Mouse (Mus musculus) CH12.LX (cell line): ENCODE results near the gene Espn. TPM values are rescaled to one million over a fixed set of nuclear protein-coding genes. Genes with fewer than 3 reads are reported as not detected.

Experiments used
- DNase-seq: peaks from one replicate; pipeline ENCODE4 v3.0.0-alpha.2; 2013; ENCODE audit errors: extremely low read depth
- H3K27ac ChIP-seq: 2 replicates; pipeline ENCODE4 v1.5.1; 2012; ENCODE audit warnings: low read depth, mild to moderate bottlenecking, control low read depth, moderate library complexity; ENCODE audit not compliant: insufficient read depth
- H3K27me3 ChIP-seq: replicated peaks from 2 replicates; pipeline ENCODE3; 2012; ENCODE audit warnings: inconsistent platforms
- H3K36me3 ChIP-seq, 2 experiments: replicated peaks in 1 of 2; 2 replicates each; pipeline versions ENCODE3 to v1.6.1; 2012; ENCODE audit warnings: inconsistent platforms in 1 of 2, low read length in 1 of 2, mild to moderate bottlenecking in 1 of 2, mixed read lengths in 1 of 2, moderate library complexity in 1 of 2; ENCODE audit not compliant: control insufficient read depth in 1 of 2, insufficient read depth in 1 of 2
- H3K4me1 ChIP-seq, 2 experiments: 2 replicates each; pipeline ENCODE4 v1.6.1; 2012; ENCODE audit warnings: inconsistent platforms in 1 of 2, moderate library complexity in 1 of 2; ENCODE audit not compliant: insufficient read depth in 2 of 2, control insufficient read depth in 1 of 2
- H3K4me2 ChIP-seq: 2 replicates; pipeline ENCODE4 v1.6.1; 2012; ENCODE audit warnings: low read depth, mild to moderate bottlenecking, control low read depth; ENCODE audit not compliant: poor library complexity, insufficient read depth, severe bottlenecking
- H3K4me3 ChIP-seq, 3 experiments: fragments of 150-350 bp in 1 of 3; sonication (generic) in 1 of 3; replicated peaks in 1 of 3; 2 replicates each; pipeline versions ENCODE3 to v1.5.1; 2011 to 2012; ENCODE audit warnings: low read depth in 2 of 3, low read length in 2 of 3, mild to moderate bottlenecking in 2 of 3, moderate library complexity in 2 of 3, control low read depth in 1 of 3, improper control_type of control experiment in 1 of 3, inconsistent platforms in 1 of 3, mixed read lengths in 1 of 3; ENCODE audit not compliant: poor library complexity in 1 of 3
- H3K79me2 ChIP-seq: replicated peaks from 2 replicates; pipeline ENCODE4 v1.6.1; 2012; ENCODE audit warnings: mild to moderate bottlenecking, moderate library complexity; ENCODE audit not compliant: control insufficient read depth, poor library complexity, insufficient read depth, severe bottlenecking; ENCODE audit errors: extremely low read depth
- H3K9ac ChIP-seq: 2 replicates; pipeline ENCODE4 v1.6.1; 2012; ENCODE audit warnings: low read depth, mild to moderate bottlenecking, control low read depth, moderate library complexity; ENCODE audit not compliant: insufficient read depth
- H3K9me3 ChIP-seq: replicated peaks from 2 replicates; pipeline ENCODE3; 2012; ENCODE audit warnings: low read length, inconsistent platforms, mixed read lengths
- BHLHE40 ChIP-seq: IDR thresholded peaks from 2 replicates; pipeline ENCODE4 v1.6.1; 2011; ENCODE audit warnings: mild to moderate bottlenecking, low read depth, low read length, improper control_type of control experiment
- CHD1 ChIP-seq: IDR thresholded peaks from 2 replicates; pipeline ENCODE4 v1.6.1; 2012; ENCODE audit warnings: low read depth, low read length, improper control_type of control experiment, inconsistent platforms
- CHD2 ChIP-seq: IDR thresholded peaks from 2 replicates; pipeline ENCODE4 v1.6.1; 2011; ENCODE audit warnings: low read length, improper control_type of control experiment
- E2F4 ChIP-seq: IDR thresholded peaks from 2 replicates; pipeline ENCODE4 v1.6.1; 2011; ENCODE audit warnings: low read depth, low read length, improper control_type of control experiment; ENCODE audit not compliant: insufficient replicate concordance
- EP300 ChIP-seq: IDR thresholded peaks from 2 replicates; pipeline ENCODE4 v1.6.1; 2011; ENCODE audit warnings: low read length, improper control_type of control experiment
- ETS1 ChIP-seq: conservative IDR thresholded peaks from 2 replicates; pipeline ENCODE4 v1.6.1; 2012; ENCODE audit warnings: low read depth, mild to moderate bottlenecking, inconsistent platforms, low read length, improper control_type of control experiment, moderate library complexity
- GABPA ChIP-seq: IDR thresholded peaks from 2 replicates; pipeline ENCODE4 v1.6.1; 2012; ENCODE audit warnings: low read depth, low read length, improper control_type of control experiment, inconsistent platforms; ENCODE audit not compliant: insufficient replicate concordance
- JUN ChIP-seq: IDR thresholded peaks from 2 replicates; pipeline ENCODE4 v1.6.1; 2011; ENCODE audit warnings: low read depth, mild to moderate bottlenecking, low read length, improper control_type of control experiment, moderate library complexity; ENCODE audit not compliant: insufficient read depth
- KAT2A ChIP-seq: IDR thresholded peaks from 2 replicates; pipeline ENCODE4 v1.6.1; 2012; ENCODE audit warnings: low read length, improper control_type of control experiment, inconsistent platforms; ENCODE audit not compliant: insufficient replicate concordance
- MAX ChIP-seq: IDR thresholded peaks from 2 replicates; pipeline ENCODE4 v1.6.1; 2011; ENCODE audit warnings: low read length, improper control_type of control experiment
- MAZ ChIP-seq: IDR thresholded peaks from 2 replicates; pipeline ENCODE4 v1.6.1; 2012; ENCODE audit warnings: low read depth, mild to moderate bottlenecking, inconsistent platforms, low read length, improper control_type of control experiment, moderate library complexity
- MXI1 ChIP-seq: IDR thresholded peaks from 2 replicates; pipeline ENCODE4 v1.6.1; 2011; ENCODE audit warnings: mild to moderate bottlenecking, low read depth, low read length, improper control_type of control experiment
- PAX5 ChIP-seq: IDR thresholded peaks from 2 replicates; pipeline ENCODE4 v1.6.1; 2012; ENCODE audit warnings: low read length, inconsistent platforms, mixed read lengths
- POLR2A ChIP-seq: IDR thresholded peaks from 2 replicates; pipeline ENCODE4 v1.6.1; 2011; ENCODE audit warnings: low read depth, mild to moderate bottlenecking, improper control_type of control experiment, low read length
- POLR2AphosphoS2 ChIP-seq: IDR thresholded peaks from 2 replicates; pipeline ENCODE4 v1.6.1; 2011; ENCODE audit warnings: low read depth, low read length, improper control_type of control experiment
- RCOR1 ChIP-seq: conservative IDR thresholded peaks from 2 replicates; pipeline ENCODE4 v1.6.1; 2012; ENCODE audit warnings: low read depth, mild to moderate bottlenecking, inconsistent platforms, low read length, improper control_type of control experiment
- SIN3A ChIP-seq: IDR thresholded peaks from 2 replicates; pipeline ENCODE4 v1.6.1; 2012; ENCODE audit warnings: low read length, improper control_type of control experiment, inconsistent platforms
- TBP ChIP-seq: conservative IDR thresholded peaks from 2 replicates; pipeline ENCODE4 v1.6.1; 2011; ENCODE audit warnings: low read depth, low read length, improper control_type of control experiment
- TCF12 ChIP-seq: IDR thresholded peaks from 2 replicates; pipeline ENCODE4 v1.6.1; 2014; ENCODE audit warnings: low read depth, mild to moderate bottlenecking, inconsistent platforms, low read length, improper control_type of control experiment
- USF1 ChIP-seq: IDR thresholded peaks from 2 replicates; pipeline ENCODE4 v1.6.1; 2014; ENCODE audit warnings: low read depth, mild to moderate bottlenecking, inconsistent platforms, low read length, improper control_type of control experiment
- ZKSCAN1 ChIP-seq: IDR thresholded peaks from 2 replicates; pipeline ENCODE4 v1.6.1; 2012; ENCODE audit warnings: low read depth, inconsistent platforms, low read length, improper control_type of control experiment, borderline replicate concordance
- ZMIZ1 ChIP-seq: IDR thresholded peaks from 2 replicates; pipeline ENCODE4 v1.6.1; 2012; ENCODE audit warnings: low read depth, mild to moderate bottlenecking, inconsistent platforms, low read length, improper control_type of control experiment
- ZNF384 ChIP-seq: IDR thresholded peaks from 2 replicates; pipeline ENCODE4 v1.6.1; 2012; ENCODE audit warnings: low read depth, low read length, improper control_type of control experiment, inconsistent platforms
- dilution Hi-C: fragments of 300-500 bp; cut with MboI; formaldehyde crosslinking; loops from 2 replicates; pipeline ENCODE4 v1.14.3; 2020; ENCODE audit warnings: low sequenced_read_pairs; ENCODE audit not compliant: extremely low pct_unique_long_range_greater_than_20kb, extremely low pct_ligation_motif_present
- in situ Hi-C: fragments of 300-500 bp; cut with MboI; formaldehyde crosslinking; loops from 3 replicates; pipeline ENCODE4 v1.14.3; 2019; ENCODE audit warnings: low sequenced_read_pairs, low pct_ligation_motif_present, low pct_unique_long_range_greater_than_20kb, mixed read lengths
- polyA plus RNA-seq: library from polyadenylated mRNA; unstranded; fragments of >175 nt; gene quantifications from 2 replicates; pipeline ENCODE4 v1.2.1, GENCODE M21; 2012; ENCODE audit warnings: low read depth; ENCODE audit not compliant: insufficient read length
- total RNA-seq, 2 experiments: library from RNA; depleted of rRNA; stranded (reverse); fragments of 300-350 nt in 1 of 2; fragments of >200 nt in 1 of 2; gene quantifications; 2 replicates each; pipeline ENCODE4 v1.2.3; 2012 to 2014

Espn gene
- total and polyA plus RNA-seq, 3 experiments, result 0.25 TPM; not detected in 2

DNA sequence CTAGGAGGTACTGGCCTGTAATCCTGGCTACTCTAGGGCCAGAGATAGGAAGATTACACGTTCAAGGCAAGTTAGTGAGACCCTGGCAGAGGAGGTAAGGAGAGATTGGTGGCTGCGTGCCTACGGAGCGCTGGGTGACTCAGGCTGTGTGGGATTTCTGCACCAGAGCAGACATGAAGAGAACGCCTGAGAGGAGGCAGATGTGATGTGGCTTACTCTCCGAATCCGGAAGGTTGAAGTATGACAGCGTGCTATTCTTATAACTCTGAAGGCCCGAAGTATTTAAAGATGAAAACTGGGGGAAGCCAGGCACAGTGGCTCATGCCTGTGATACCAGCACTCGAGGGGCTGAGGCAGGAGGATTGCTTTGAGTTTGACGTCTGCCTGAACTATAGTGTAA lies 51.6 kb downstream of the Espn start:
- in situ Hi-C loops (no loop called here), dilution Hi-C loops (no loop called here)
- Histone ChIP-seq H3K4me2 (no peak overlapping the region), H3K79me2 (no peaks in the 10 kb centered on the region), H3K27ac (no peak overlapping the region), H3K4me3 (no peak overlapping the region), H3K27me3 (peaks cover 73% of the 10 kb centered on the region), H3K36me3 (no peaks in the 10 kb centered on the region), H3K9ac (no peak overlapping the region), H3K9me3 (no peaks in the 10 kb centered on the region), H3K4me1 (peaks cover 0 to 6% of the 10 kb centered on the region in 2 experiments; a peak in 1 of 4 replicates)
- TF ChIP-seq POLR2A, result no peak
- no peak for TF ChIP-seq E2F4
- no peak for TF ChIP-seq MAX
- TF ChIP-seq USF1, result no peak
- no peak for TF ChIP-seq ZKSCAN1
- no peak for TF ChIP-seq ZMIZ1
- no peak for TF ChIP-seq TCF12
- no peak for TF ChIP-seq BHLHE40
- TF ChIP-seq RCOR1, result no peak
- TF ChIP-seq ZNF384, result no peak
- TF ChIP-seq TBP, result no peak
- TF ChIP-seq CHD2, result no peak
- no peak for TF ChIP-seq CHD1
- no peak for DNase-seq

DNA sequence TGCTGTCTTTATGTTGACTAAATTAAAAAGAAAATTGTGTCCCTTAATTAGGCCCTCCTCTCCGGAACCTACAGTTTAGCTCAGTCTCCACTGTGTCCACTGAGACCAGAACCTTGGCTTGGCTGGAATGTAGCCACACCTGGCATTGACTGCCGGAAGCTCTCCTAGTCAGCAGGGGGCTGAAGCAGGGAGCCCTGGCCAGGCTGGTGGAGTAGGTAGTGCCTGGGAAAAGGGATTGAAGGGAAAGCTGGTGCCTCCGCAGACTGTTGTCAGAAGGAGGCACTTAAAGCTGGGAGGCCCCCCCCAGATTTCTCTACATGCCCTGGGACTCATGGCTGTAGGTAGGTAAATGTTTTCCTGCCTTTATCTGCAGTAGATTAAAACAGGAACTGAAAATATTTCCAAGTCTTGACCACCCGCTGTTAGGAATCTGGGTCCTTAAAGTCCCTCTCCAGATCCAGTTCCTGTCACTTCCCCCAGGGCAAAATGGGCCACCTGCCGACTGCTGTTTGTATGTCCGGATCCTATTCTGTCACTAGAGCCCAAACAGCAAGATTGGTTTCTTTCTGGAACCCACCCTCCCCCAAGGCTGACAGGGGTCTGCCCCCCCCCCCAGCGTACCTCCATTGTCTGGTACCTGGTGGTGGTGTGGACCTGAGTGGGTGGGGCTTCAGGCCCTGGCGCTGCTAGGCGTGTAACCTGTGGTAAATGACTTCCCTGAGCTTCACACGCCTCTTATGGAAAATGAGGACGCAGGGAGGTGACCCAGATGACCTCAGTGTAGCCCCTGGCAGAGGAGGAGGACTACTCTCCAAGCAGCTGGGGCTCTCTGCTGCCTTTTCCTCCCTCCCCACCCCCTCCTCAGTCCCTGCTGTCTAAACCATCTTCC lies 54.0 kb downstream of the Espn start:
- no peak overlapping the region for H3K4me2 ChIP-seq
- no peak overlapping the region for H3K27ac ChIP-seq
- no peak overlapping the region for H3K4me3 ChIP-seq
- no peak for DNase-seq
- in situ Hi-C loops, result loop anchor here (5.0 kb wide), 1 partner anchor 121 kb away; no protein-coding TSS in a partner anchor
- H3K4me1 ChIP-seq, result peaks cover 0 to 2% of the 10 kb centered on the region in 2 experiments; a peak in 2 of 4 replicates
- no peak overlapping the region for H3K9ac ChIP-seq
- no peaks in the 10 kb centered on the region for H3K36me3 ChIP-seq
- no peaks in the 10 kb centered on the region for H3K9me3 ChIP-seq
- dilution Hi-C loops, result no loop called here
- no peak for TF ChIP-seq ZKSCAN1
- H3K27me3 ChIP-seq, result peaks cover 73% of the 10 kb centered on the region
- H3K79me2 ChIP-seq, result no peaks in the 10 kb centered on the region

DNA sequence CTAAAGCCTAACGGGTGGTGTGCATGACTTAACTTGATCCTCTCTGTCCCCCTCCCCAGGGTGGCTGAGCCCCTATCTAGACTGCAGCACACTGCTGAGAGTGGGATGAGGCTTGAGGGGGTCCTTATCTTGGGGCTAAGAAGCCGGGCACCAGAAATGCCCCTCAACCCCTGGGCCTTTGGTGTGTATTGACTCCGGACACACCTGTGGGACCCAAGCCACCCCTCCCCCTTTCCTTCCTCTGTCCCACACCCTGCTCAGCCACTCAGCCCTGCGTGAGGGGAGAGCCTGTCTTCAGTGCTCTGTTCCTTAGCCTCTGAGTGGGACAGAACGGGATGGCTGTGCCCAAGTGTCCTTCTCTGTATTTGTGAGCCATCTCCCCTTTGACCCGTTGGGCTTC lies 55.2 kb downstream of the Espn start:
- no peak overlapping the region for H3K27ac ChIP-seq
- DNase-seq, result no peak

More for the DNA sequence above, 55.2 kb downstream of the Espn start:
- no peak overlapping the region for H3K4me2 ChIP-seq
- TF ChIP-seq MAZ, result no peak
- TF ChIP-seq CHD2, result no peak
- TF ChIP-seq SIN3A, result no peak
- no peak for TF ChIP-seq MXI1
- no peak for TF ChIP-seq PAX5
- no peak for TF ChIP-seq POLR2A
- TF ChIP-seq ETS1, result no peak
- TF ChIP-seq GABPA, result no peak
- no peak for TF ChIP-seq POLR2AphosphoS2
- no peak for TF ChIP-seq EP300
- no peak for TF ChIP-seq JUN
- TF ChIP-seq KAT2A, result no peak
- TF ChIP-seq USF1, result no peak
- H3K36me3 ChIP-seq, result no peaks in the 10 kb centered on the region
- H3K4me1 ChIP-seq, result peaks cover 10 to 13% of the 10 kb centered on the region in 2 experiments
- H3K9me3 ChIP-seq, result no peaks in the 10 kb centered on the region
- dilution Hi-C loops (no loop called here), in situ Hi-C loops (loop anchor here (5.0 kb wide), 1 partner anchor 120 kb away; no protein-coding TSS in a partner anchor)
- H3K9ac ChIP-seq, result no peak overlapping the region
- H3K79me2 ChIP-seq, result no peaks in the 10 kb centered on the region
- H3K27me3 ChIP-seq, result peaks cover 78% of the 10 kb centered on the region
- H3K4me3 ChIP-seq, result no peak overlapping the region
